Mouse (Mus musculus): ENCODE results near the gene Nobox. TPM values are rescaled to one million over a fixed set of nuclear protein-coding genes. Genes with fewer than 3 reads are reported as not detected.

Gene Nobox
- total and polyA plus RNA-seq, 3 experiments: not detected

- DNase-seq: peak; percentile 11
Observed at GRCm38 (mm10) chr6:43272597-43272996, 36.8 kb downstream of the Nobox start.

- DNase-seq: peak; percentile 50
Observed at GRCm38 (mm10) chr6:43266356-43266755, 43.0 kb downstream of the Nobox start.

- peak; percentile 84 for DNase-seq
Observed at GRCm38 (mm10) chr6:43265363-43266041, 43.9 kb downstream of the Nobox start, which contains the start of gene Arhgef5. TSS of gene Arhgef5 (plus strand) at chr6:43265582.

GRCm38 (mm10) chr6:43260756-43261155 is 48.6 kb downstream of the Nobox start:
- DNase-seq: no peak

DNA sequence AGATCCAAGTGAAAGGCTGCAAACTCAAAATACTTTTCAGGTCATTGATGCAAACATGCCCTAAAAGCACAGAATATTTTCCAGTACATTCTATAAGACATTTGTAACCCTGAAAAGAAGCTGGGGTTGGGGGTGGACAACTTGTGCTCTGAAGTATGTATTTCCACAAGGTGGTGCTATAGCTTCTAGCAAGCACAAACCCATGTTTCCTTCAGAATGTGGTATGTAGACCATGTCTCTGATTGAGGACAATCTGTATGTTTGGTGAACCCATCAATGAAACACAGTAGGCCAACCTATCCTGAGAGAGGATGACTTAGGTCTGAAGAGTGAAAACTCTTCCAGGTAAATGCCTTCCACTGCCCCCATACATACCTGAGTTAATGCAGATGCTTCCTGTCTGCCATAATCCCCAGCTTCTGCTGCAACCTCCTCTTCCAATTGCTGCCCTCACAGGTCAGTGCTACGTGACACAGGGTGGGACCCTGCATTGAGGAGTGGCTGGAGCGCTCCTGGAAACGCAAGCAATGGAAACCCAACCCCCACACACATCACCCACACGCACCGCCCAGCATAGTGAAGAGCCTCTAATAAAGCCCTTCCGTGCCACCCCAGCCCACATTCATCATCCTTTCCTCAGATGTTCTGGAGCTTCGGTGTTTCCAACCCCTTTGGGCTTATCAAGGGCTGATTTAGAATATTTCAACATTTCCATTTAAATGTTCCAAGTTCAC is 55.0 kb downstream of the Nobox start:
- DNase-seq: no peak

Other genes starting within 250 kb of the Nobox start
- not detected for gene Olfr441, start 203.2 kb downstream of the Nobox start, total RNA-seq (2021)
- gene Olfr441, start 203.2 kb downstream of the Nobox start, polyA plus RNA-seq (2012; rRNA removed): not detected in 2 replicates
- gene Olfr237-ps1, start 163.0 kb downstream of the Nobox start, total RNA-seq (2021): not detected
- not detected in 2 replicates for gene Olfr237-ps1, start 163.0 kb downstream of the Nobox start, polyA plus RNA-seq (2012; rRNA removed)
- not detected for gene Olfr437, start 146.3 kb downstream of the Nobox start, total RNA-seq (2021)
- not detected in 2 replicates for gene Olfr437, start 146.3 kb downstream of the Nobox start, polyA plus RNA-seq (2012; rRNA removed)
- not detected for gene Olfr13, start 137.4 kb downstream of the Nobox start, total RNA-seq (2021)
- gene Olfr13, start 137.4 kb downstream of the Nobox start, polyA plus RNA-seq (2012; rRNA removed): not detected in 2 replicates
- not detected for gene Olfr435, start 112.4 kb downstream of the Nobox start, total RNA-seq (2021)
- not detected in 2 replicates for gene Olfr435, start 112.4 kb downstream of the Nobox start, polyA plus RNA-seq (2012; rRNA removed)
- gene Olfr434, start 96.5 kb downstream of the Nobox start, total RNA-seq (2021): not detected
- not detected in 2 replicates for gene Olfr434, start 96.5 kb downstream of the Nobox start, polyA plus RNA-seq (2012; rRNA removed)
- not detected for gene Olfr47, start 78.0 kb downstream of the Nobox start, total RNA-seq (2021)
- gene Olfr47, start 78.0 kb downstream of the Nobox start, polyA plus RNA-seq (2012; rRNA removed): not detected in 2 replicates
- 10 to 100 TPM; 17.0 to 18.2 TPM for gene Arhgef5, start 44.0 kb downstream of the Nobox start, total RNA-seq (2021)
- 6.7 and 7.8 TPM in 2 replicates for gene Arhgef5, start 44.0 kb downstream of the Nobox start, polyA plus RNA-seq (2012; rRNA removed)